Mouse (Mus musculus): ENCODE results near the gene Pus7l.

Gene Pus7l

GRCm38 (mm10) chr15:94543409-94544051, at the start of gene Pus7l, which contains the start of gene Irak4:
Gene Pus7l (minus strand): TSS chr15:94543547.
Gene Irak4 (plus strand): TSS chr15:94543643.
- DNase-seq (ENCODE audit: extremely low spot score, low read depth, low spot score) = peak; percentile 84

DNA sequence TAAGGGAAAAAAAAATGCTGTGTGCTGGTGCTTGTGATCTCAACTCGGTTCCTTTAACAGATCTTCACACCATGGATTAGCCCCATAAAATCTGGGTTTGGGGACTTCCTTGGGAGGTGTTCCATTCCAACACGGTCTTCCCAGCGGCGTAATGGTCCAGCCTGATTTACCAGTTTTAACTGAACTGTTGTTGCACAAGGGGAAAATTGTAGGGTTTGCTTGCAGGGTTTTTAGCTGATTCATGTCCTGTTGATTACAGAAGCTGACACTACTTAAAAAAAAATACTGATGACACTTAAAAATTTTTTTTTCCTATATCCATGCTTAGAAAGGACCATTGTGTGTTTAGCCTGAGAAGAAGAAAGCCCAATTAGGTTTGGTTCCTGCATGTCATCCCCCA, 48.0 kb upstream of the Pus7l start:
- no peak for DNase-seq (ENCODE audit: extremely low spot score, low read depth, low spot score)

DNA sequence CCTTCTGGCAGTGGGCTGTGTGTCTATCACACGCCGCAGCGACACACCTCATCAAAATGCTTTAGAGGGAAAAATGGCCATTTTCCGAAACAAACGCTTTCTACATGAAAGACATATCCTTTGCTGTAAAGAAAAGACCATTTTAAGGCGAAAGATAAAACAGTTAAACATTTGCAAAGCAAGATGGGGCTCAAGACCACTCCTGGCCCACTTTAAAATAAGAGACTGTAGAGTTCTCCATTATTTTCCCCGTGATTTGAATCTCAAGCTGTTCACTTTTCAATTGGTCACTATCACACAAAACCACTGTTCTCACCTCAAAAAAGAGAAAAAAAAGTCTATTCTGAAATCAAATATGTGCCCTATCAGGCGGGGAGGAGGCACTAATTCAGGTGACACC, 46.7 kb upstream of the Pus7l start:
- DNase-seq (ENCODE audit: extremely low spot score, low read depth, low spot score) = no peak

DNA sequence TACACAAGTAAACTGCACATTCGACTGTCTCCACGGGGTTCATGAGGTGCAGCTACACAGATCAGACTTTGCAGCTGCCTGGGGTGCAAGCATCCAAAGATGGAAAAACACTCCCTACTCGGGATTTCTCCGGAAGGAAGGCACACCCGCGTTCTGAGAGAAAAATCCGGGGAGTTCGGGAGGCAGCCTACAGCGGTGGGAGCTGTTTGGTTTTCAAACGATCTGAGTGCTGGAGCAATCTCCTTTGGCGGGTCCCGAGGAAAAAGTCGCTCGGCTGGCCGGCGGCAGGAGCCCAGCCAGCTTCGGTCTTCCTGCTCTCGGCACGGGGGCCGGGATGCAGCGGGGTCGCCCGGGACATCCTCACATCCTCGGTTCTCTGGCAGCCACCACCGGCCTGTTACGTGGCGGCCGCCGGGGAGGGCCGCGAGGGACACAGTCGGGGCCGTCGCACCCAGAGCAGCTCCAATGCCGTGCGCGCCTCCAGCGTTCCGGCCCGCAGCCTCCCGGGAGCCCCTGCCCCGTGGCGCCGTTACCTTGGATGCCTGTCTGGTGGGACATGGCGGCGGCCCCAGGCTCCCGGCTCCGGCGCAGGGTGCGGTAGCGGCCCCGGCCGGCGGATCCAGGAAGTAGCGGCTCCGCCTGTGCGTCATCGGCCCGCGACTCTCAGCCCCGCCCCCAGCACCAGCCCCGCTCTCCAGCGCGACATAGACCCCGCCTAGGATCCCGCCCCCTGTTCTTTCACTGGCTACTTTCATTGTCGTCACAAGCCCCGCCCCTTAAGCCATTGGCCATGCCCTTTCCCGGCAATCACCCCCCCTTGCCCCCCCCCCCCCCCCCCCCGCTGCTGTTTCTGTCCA, 46.1 kb upstream of the Pus7l start, which contains the start of gene Twf1:
Gene Twf1 (minus strand): TSS at position 671 of the 857 bp plus-strand sequence.
- DNase-seq (ENCODE audit: extremely low spot score, low read depth, low spot score) = peak; percentile 77

DNA sequence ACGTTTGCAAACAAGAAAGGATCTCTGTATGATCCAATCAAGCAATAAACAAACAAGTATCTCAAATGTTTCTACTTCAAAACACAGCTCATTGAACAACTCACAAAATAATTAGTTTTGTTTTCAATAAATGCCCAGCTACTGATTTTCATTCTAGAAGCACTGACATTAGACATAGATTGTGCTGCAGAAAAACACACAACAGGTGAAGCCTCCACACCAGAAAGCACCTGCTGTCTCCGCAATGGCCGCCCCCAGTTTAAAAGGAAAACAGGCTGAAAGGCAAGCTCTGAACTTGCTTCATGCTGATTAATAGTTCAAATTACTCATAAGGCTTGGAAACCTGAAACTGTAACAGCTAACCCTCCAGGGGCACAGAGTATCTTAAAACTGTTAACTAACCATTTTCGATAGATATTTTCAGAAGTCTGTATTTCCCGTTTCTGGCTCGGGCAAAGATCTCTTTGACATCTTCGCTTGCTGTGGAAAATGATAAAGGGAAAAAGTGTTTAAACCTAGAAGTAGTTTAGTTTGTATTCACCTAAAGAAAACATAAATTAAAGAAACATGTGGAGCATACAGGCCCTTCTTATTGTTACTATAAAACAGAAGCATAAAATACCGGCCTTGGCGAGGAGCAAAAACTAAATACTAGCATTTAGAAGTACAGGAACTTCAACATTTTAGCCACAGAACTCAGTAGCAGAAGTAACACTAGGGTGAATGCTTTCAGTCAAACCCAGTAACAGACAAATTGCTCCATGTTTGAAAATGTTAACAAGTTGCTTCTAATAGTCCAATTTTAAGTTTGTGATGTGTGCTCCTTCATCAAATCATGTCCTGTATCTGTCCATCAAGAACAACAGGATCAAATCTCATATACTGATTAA, 44.7 kb upstream of the Pus7l start:
- DNase-seq (ENCODE audit: extremely low spot score, low read depth, low spot score) = no peak

DNA sequence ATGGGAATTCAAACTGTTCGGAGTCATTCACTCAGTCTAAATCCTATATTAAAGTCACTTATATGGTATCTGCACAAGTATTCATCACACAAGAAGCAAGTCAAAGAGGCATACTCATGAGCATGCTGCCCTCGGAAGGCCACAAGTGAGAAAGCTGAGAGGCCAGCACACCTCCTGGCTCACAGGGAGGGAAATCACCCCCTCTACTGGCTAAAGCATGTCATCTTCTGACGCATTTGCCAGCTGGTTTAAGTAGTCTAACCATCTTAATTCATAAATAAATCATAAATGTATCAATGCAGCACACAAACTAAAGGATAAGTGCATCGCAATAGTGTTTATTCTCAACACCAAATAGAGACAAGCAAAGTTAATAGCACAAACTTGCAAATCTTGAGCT, 41.4 kb upstream of the Pus7l start:
- no peak for DNase-seq (ENCODE audit: extremely low spot score, low read depth, low spot score)

DNA sequence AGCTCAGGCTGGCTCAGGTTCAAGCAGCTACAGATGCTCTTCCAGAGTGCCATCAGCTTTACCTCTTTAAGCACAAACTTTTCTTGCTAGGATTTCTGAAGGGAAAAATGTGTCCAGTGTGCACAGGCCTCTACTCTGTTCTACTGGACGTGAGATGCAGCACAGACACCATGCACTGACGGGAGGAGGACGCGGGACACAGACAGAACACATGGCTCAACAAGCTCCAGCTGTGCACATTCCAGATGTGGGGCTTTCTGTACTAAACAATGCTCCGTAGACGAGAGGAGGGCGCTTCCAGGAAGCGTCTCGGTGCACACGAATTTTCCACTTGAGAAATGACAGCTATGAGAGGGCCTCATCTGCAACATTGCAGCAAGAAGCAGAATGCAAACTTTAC, 39.8 kb upstream of the Pus7l start:
- no peak for DNase-seq (ENCODE audit: extremely low spot score, low read depth, low spot score)

- DNase-seq (ENCODE audit: extremely low spot score, low read depth, low spot score) = no peak
Measured at GRCm38 (mm10) chr15:94582000-94582593, 38.8 kb upstream of the Pus7l start.

GRCm38 (mm10) chr15:94574566-94575268, 31.4 kb upstream of the Pus7l start:
- DNase-seq (ENCODE audit: extremely low spot score, low read depth, low spot score) = no peak

DNA sequence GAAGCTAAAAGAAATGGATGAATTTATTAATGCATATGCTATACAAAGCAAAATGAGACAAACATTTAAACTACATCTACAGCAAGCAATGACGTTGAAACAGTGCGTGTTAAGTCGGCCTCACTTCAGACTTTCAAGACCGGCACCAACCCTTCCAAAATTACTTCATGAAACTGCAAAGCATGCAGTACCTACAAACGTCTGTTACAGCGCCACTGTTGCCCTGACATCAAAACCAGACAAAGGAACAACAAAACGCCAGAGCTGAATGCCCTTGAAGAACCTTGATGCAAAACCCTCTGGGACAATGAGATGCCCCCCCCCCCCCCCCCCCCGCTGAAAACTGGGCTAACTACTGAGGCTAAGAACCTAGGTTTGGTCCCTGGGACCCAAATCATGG, 29.4 kb upstream of the Pus7l start:
- no peak for DNase-seq (ENCODE audit: extremely low spot score, low read depth, low spot score)

DNA sequence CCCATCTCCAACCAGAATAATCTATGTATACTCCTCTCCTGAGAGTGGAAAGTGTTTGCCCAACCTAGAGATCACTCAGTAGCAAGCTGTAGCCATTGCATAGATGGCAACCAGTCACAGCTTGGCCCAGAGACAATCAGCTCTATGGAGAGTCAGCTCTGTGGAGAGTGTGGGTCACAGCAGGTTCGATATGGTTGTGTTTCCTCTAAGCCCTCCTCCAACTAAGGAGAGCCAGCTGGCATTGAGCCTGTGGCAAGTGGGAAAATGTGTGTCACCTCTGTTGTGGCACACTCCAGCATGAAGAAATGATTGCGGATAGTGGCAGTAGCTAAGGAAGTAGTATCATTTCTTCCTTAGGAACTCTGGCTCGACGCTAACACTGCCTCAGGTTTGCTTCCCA, 28.2 kb upstream of the Pus7l start:
- DNase-seq (ENCODE audit: extremely low spot score, low read depth, low spot score) = no peak

GRCm38 (mm10) chr15:94568496-94569182, 25.3 kb upstream of the Pus7l start:
- no peak for DNase-seq (ENCODE audit: extremely low spot score, low read depth, low spot score)

DNA sequence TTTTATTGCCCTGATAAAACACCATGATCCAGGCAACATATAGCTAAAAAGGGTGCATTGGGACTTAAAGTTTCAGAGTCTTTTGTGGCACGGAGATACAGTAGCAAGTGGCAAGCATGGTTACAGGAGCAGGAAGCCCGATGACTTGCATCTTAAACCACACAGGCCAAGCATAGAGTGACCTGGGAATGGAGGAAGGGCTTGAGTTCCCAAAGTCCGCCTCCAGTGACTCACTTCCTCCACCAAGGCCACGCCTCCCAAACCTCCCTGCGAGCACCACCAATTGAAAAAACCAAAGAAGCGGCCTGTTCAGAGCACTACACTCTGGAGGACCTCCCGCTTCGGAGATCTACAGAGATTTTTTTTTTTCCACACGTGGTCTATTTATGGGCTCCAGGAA, 22.5 kb upstream of the Pus7l start:
- DNase-seq (ENCODE audit: extremely low spot score, low read depth, low spot score) = no peak

- DNase-seq (ENCODE audit: extremely low spot score, low read depth, low spot score) = no peak
Measured at GRCm38 (mm10) chr15:94564909-94565308, 21.6 kb upstream of the Pus7l start.

- no peak for DNase-seq (ENCODE audit: extremely low spot score, low read depth, low spot score)
Measured at GRCm38 (mm10) chr15:94558895-94559656, 15.7 kb upstream of the Pus7l start.

GRCm38 (mm10) chr15:94557442-94557841, 14.1 kb upstream of the Pus7l start:
- peak; percentile 86 for DNase-seq (ENCODE audit: extremely low spot score, low read depth, low spot score)

DNA sequence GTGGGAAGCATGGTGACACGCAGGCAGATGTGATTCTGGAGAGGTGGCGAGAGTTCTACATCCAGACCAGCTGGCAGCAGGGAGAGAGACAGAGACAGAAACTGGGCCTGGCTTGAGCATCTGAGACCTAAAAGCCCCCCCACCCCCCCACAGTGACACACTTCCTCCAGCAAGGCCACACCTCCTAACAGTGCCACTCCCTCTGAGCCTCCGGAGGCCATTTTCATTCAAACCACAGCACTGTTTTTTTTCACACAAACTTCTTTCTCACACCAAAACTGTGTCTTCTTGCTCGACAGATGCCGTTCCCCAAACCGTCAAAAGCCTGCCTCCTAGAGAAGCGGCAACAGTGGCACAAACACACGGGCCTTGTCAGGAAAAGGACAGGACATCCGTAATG, 10.2 kb upstream of the Pus7l start:
- DNase-seq (ENCODE audit: extremely low spot score, low read depth, low spot score) = no peak

DNA sequence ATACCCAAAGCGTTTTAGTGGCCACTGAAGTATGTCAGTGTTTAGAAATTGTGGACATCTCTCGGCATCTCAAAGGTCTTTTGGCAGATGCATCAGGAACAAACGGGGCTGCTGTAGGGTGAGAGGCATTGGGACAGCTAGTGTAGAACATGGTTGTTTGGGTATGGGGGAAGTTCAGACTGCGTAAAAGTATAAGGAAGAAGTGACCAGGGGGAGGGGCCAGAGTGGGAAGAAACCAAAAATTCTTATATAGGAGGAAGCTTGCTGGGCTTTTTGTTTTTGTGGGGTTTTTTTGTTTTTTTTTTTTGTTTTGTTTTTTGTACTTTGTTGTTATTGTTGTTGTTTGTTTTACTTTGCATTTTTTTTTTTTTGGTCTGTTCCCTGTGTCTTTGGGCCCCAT, 1.5 kb upstream of the Pus7l start:
- DNase-seq (ENCODE audit: extremely low spot score, low read depth, low spot score) = no peak

- DNase-seq (ENCODE audit: extremely low spot score, low read depth, low spot score) = no peak
Measured at GRCm38 (mm10) chr15:94544052-94544636, 797 bp upstream of the Pus7l start.
